Comparison of ENCODE assay signal across 22 mouse cellular contexts in the genomic region with DNA sequence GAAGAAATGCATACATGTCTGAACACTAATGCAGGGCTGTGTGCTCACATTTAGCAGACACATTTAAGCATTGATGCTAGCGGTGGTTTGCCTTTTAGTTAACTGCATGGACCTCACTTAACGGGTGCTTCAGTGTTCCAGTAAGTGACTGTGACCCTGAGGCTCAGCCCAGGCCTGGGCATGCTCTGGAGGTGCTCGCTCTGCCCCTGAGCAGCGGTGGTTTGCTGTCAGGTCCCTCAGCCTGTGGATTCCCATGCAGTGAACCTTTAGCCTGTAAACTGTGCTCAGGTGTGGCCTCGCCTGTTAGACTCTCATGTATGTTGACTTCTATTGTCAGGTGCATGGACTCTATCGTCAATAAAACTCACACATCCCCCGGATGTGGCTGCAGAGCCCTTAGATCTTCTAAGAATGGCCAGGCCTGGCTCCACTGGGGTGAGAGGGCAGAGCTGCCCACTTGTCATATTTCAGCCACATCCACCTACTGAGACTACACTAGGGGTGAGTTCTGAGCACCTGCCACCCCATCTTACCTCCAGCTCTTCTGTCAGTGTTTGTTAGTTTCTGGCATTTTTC.
DNase-seq lines count a peak whose midpoint lies in the region; ATAC-seq and TF ChIP-seq lines count a peak whose summit lies in the region.
"Had no signal": no experiment of that assay in that cellular context is flagged by ENCODE, and none has a peak within 500 bp of the region (broad histone marks: within the 10 kb centered on the region; RNA-seq: fewer than 3 reads in every experiment).

No protein-coding gene starts in this region.

- H3K9me3 ChIP-seq in forebrain, embryonic 11.5 days (ENCODE audit: control insufficient read depth, low read length), result no peaks in the 10 kb centered on the region
- no peaks in the 10 kb centered on the region for H3K9me3 ChIP-seq in forebrain, postnatal 0 days (ENCODE audit: low read length)
- no peaks in the 10 kb centered on the region for H3K9me3 ChIP-seq in hindbrain, embryonic 15.5 days
- H3K9me3 ChIP-seq in hindbrain, embryonic 11.5 days (ENCODE audit: control insufficient read depth, low read length), result no peaks in the 10 kb centered on the region
- no peaks in the 10 kb centered on the region for H3K9me3 ChIP-seq in midbrain, embryonic 15.5 days
- no peaks in the 10 kb centered on the region for H3K9me3 ChIP-seq in midbrain, embryonic 10.5 days (replicated peaks)
- no peaks in the 10 kb centered on the region for H3K9me3 ChIP-seq in stomach, postnatal 0 days (ENCODE audit: control insufficient read depth, low read length)
- H3K9me3 ChIP-seq: embryonic facial prominence, embryonic 10.5 days; liver, embryonic 15.5 days; neural tube, embryonic 12.5 days had no signal

- no peak for TF ChIP-seq CTCF in forebrain, postnatal 0 days (IDR thresholded peaks at IDR 0.05; ENCODE audit: low read depth)
- TF ChIP-seq CTCF in stomach, postnatal 0 days (IDR thresholded peaks at IDR 0.05; ENCODE audit: low read depth), result no peak

- H3K4me1 ChIP-seq in forebrain, embryonic 11.5 days (replicated peaks; ENCODE audit: control insufficient read depth, insufficient read depth, low read length), result no peaks in the 10 kb centered on the region
- H3K4me1 ChIP-seq in forebrain, postnatal 0 days (ENCODE audit: insufficient read depth), result no peaks in the 10 kb centered on the region; the same call in 1 of the 2 replicates
- H3K4me1 ChIP-seq in hindbrain, embryonic 15.5 days (replicated peaks), result peaks cover 36% of the 10 kb centered on the region
- no peaks in the 10 kb centered on the region for H3K4me1 ChIP-seq in hindbrain, embryonic 11.5 days (replicated peaks; ENCODE audit: control insufficient read depth, insufficient read depth, low read length)
- H3K4me1 ChIP-seq in midbrain, embryonic 15.5 days, result peaks cover 25% of the 10 kb centered on the region
- H3K4me1 ChIP-seq in midbrain, embryonic 10.5 days, result peaks cover 45% of the 10 kb centered on the region
- no peaks in the 10 kb centered on the region for H3K4me1 ChIP-seq in stomach, postnatal 0 days (replicated peaks; ENCODE audit: control insufficient read depth, insufficient read depth)

- no peaks in the 10 kb centered on the region for H3K27me3 ChIP-seq in forebrain, embryonic 11.5 days (ENCODE audit: control insufficient read depth, insufficient read depth, low read length)
- no peaks in the 10 kb centered on the region for H3K27me3 ChIP-seq in forebrain, postnatal 0 days (ENCODE audit: insufficient read depth, low read length)
- H3K27me3 ChIP-seq in hindbrain, embryonic 15.5 days, result no peaks in the 10 kb centered on the region
- no peaks in the 10 kb centered on the region for H3K27me3 ChIP-seq in hindbrain, embryonic 11.5 days (ENCODE audit: control insufficient read depth, insufficient read depth, low read length)
- H3K27me3 ChIP-seq in midbrain, embryonic 15.5 days (replicated peaks), result no peaks in the 10 kb centered on the region
- H3K27me3 ChIP-seq in midbrain, embryonic 10.5 days (ENCODE audit: low read depth, poor library complexity, severe bottlenecking), result no peaks in the 10 kb centered on the region
- no peaks in the 10 kb centered on the region for H3K27me3 ChIP-seq in stomach, postnatal 0 days (ENCODE audit: control insufficient read depth, insufficient read depth, low read length)
- H3K27me3 ChIP-seq: liver, embryonic 15.5 days; neural tube, embryonic 12.5 days had no signal

- whole genome bisulfite sequencing in forebrain, embryonic 11.5 days, result 86% methylated on average over 7 of the region's 7 CpGs
- 87% methylated on average over 7 of the region's 7 CpGs for WGBS in forebrain, postnatal 0 days
- 87% methylated on average over 7 of the region's 7 CpGs for WGBS in hindbrain, embryonic 15.5 days
- WGBS in hindbrain, embryonic 11.5 days, result 86% methylated on average over 7 of the region's 7 CpGs
- WGBS in midbrain, embryonic 15.5 days, result 82% methylated on average over 7 of the region's 7 CpGs
- 88% methylated on average over 7 of the region's 7 CpGs for WGBS in midbrain, embryonic 10.5 days
- 69% methylated on average over 7 of the region's 7 CpGs for WGBS in stomach, postnatal 0 days

- no peak overlapping the region for H3K9ac ChIP-seq in forebrain, embryonic 11.5 days (ENCODE audit: low read length)
- no peak overlapping the region for H3K9ac ChIP-seq in forebrain, postnatal 0 days
- H3K9ac ChIP-seq in hindbrain, embryonic 15.5 days, result no peak overlapping the region
- no peak overlapping the region for H3K9ac ChIP-seq in hindbrain, embryonic 11.5 days (ENCODE audit: low read depth, low read length)
- H3K9ac ChIP-seq in midbrain, embryonic 15.5 days, result no peak overlapping the region
- no peak overlapping the region for H3K9ac ChIP-seq in stomach, postnatal 0 days (ENCODE audit: low read length)
- H3K9ac ChIP-seq: liver, embryonic 15.5 days; neural tube, embryonic 12.5 days had no signal

- H3K4me2 ChIP-seq in forebrain, embryonic 11.5 days (ENCODE audit: low read depth, low read length, severe bottlenecking), result no peak overlapping the region
- H3K4me2 ChIP-seq in forebrain, postnatal 0 days (ENCODE audit: low read depth), result no peak overlapping the region
- no peak overlapping the region for H3K4me2 ChIP-seq in hindbrain, embryonic 15.5 days
- no peak overlapping the region for H3K4me2 ChIP-seq in hindbrain, embryonic 11.5 days (replicated peaks; ENCODE audit: low read depth, low read length)
- no peak overlapping the region for H3K4me2 ChIP-seq in midbrain, embryonic 15.5 days
- H3K4me2 ChIP-seq in stomach, postnatal 0 days (replicated peaks; ENCODE audit: low read depth), result no peak overlapping the region
- H3K4me2 ChIP-seq: liver, embryonic 15.5 days; neural tube, embryonic 12.5 days had no signal

- DNase-seq in forebrain, embryonic 11.5 days (ENCODE audit: low spot score), result peak; percentile 43
- no peak for DNase-seq in forebrain, postnatal 0 days
- DNase-seq in hindbrain, embryonic 11.5 days (ENCODE audit: low spot score), result no peak
- DNase-seq in midbrain, embryonic 10.5 days (ENCODE audit: low spot score), result no peak
- no peak for DNase-seq in stomach, postnatal 0 days (ENCODE audit: low spot score)
- no peak for DNase-seq in frontal cortex, postnatal 14 days (ENCODE audit: low spot score in 2 of 2)
- DNase-seq: cerebellum, adult 11-12 months; cerebellum, postnatal 10 days; gastrocnemius, postnatal 25 days; layer of hippocampus, adult 9-11 months; liver; retina, postnatal 1 day; right cerebral cortex, postnatal 25 days; spleen, adult 18-20 months; thymus, postnatal 25 days had no signal

- no peak overlapping the region for H3K27ac ChIP-seq in forebrain, embryonic 11.5 days (ENCODE audit: low read depth, low read length)
- no peak overlapping the region for H3K27ac ChIP-seq in forebrain, postnatal 0 days (ENCODE audit: low read depth, low read length)
- 0 out of 2 replicates have a peak overlapping the region, but pooled peaks have one; percentile 30 for H3K27ac ChIP-seq in hindbrain, embryonic 15.5 days (replicated peaks)
- no peak overlapping the region for H3K27ac ChIP-seq in hindbrain, embryonic 11.5 days (ENCODE audit: low read depth, low read length)
- H3K27ac ChIP-seq in midbrain, embryonic 15.5 days, result peak overlapping the region; percentile 9; the same call in 1 of the 2 replicates
- H3K27ac ChIP-seq in midbrain, embryonic 10.5 days (replicated peaks), result no peak overlapping the region
- 0 out of 2 replicates have a peak overlapping the region, but pooled peaks have one; percentile 18 for H3K27ac ChIP-seq in stomach, postnatal 0 days (replicated peaks)
- H3K27ac ChIP-seq: embryonic facial prominence, embryonic 10.5 days; kidney, postnatal 0 days; left cerebral cortex, adult 2 months; liver, embryonic 15.5 days; neural tube, embryonic 12.5 days had no signal

- no peak for ATAC-seq in forebrain, embryonic 11.5 days (replicated peaks; ENCODE audit: low FRiP score)
- ATAC-seq in forebrain, postnatal 0 days, result no peak
- ATAC-seq in hindbrain, embryonic 15.5 days (ENCODE audit: low FRiP score, low read depth), result no peak
- no peak for ATAC-seq in hindbrain, embryonic 11.5 days (ENCODE audit: low FRiP score)
- no peak for ATAC-seq in midbrain, embryonic 15.5 days (replicated peaks)
- ATAC-seq in stomach, postnatal 0 days (ENCODE audit: low FRiP score, low TSS enrichment), result no peak; the same call in 1 of the 2 replicates

- no peaks in the 10 kb centered on the region for H3K36me3 ChIP-seq in forebrain, embryonic 11.5 days (ENCODE audit: control insufficient read depth, insufficient read depth, low read length)
- no peaks in the 10 kb centered on the region for H3K36me3 ChIP-seq in forebrain, postnatal 0 days (ENCODE audit: insufficient read depth)
- H3K36me3 ChIP-seq in hindbrain, embryonic 15.5 days, result no peaks in the 10 kb centered on the region
- H3K36me3 ChIP-seq in hindbrain, embryonic 11.5 days (ENCODE audit: control insufficient read depth, insufficient read depth, low read length), result no peaks in the 10 kb centered on the region
- no peaks in the 10 kb centered on the region for H3K36me3 ChIP-seq in midbrain, embryonic 15.5 days (replicated peaks)
- peaks cover 8% of the 10 kb centered on the region for H3K36me3 ChIP-seq in midbrain, embryonic 10.5 days
- no peaks in the 10 kb centered on the region for H3K36me3 ChIP-seq in stomach, postnatal 0 days (ENCODE audit: control insufficient read depth, insufficient read depth, low read length)
- H3K36me3 ChIP-seq: liver, embryonic 15.5 days; neural tube, embryonic 12.5 days had no signal

- H3K4me3 ChIP-seq in forebrain, embryonic 11.5 days (ENCODE audit: low read depth, low read length), result no peak overlapping the region
- H3K4me3 ChIP-seq in forebrain, postnatal 0 days (ENCODE audit: low read depth, low read length), result no peak overlapping the region
- no peak overlapping the region for H3K4me3 ChIP-seq in hindbrain, embryonic 15.5 days
- no peak overlapping the region for H3K4me3 ChIP-seq in hindbrain, embryonic 11.5 days (ENCODE audit: low read depth, low read length)
- H3K4me3 ChIP-seq in midbrain, embryonic 15.5 days, result no peak overlapping the region
- no peak overlapping the region for H3K4me3 ChIP-seq in midbrain, embryonic 10.5 days
- no peak overlapping the region for H3K4me3 ChIP-seq in stomach, postnatal 0 days (ENCODE audit: low read depth, low read length)
- H3K4me3 ChIP-seq: embryonic facial prominence, embryonic 10.5 days; left cerebral cortex, adult 2 months; liver, embryonic 15.5 days; neural tube, embryonic 12.5 days had no signal

- no peak for TF ChIP-seq EP300 in stomach, postnatal 0 days (optimal IDR thresholded peaks at IDR 0.05)

Comparison
In these comparisons a context has a peak if more than half of its experiments do, and no peak if none do; other contexts are left out.
1. H3K27ac ChIP-seq: peak in hindbrain, embryonic 15.5 days (single experiment), midbrain, embryonic 15.5 days (single experiment) and stomach, postnatal 0 days (single experiment); none in forebrain, embryonic 11.5 days (single experiment), forebrain, postnatal 0 days (single experiment), hindbrain, embryonic 11.5 days (single experiment) and midbrain, embryonic 10.5 days (single experiment).